Mouse (Mus musculus) spleen, postnatal 10 days (tissue): ENCODE results near the gene Uri1.

Source experiments
- DNase-seq, 2 experiments: peaks; one replicate each; pipeline ENCODE4 v3.0.0; 2021 to 2022; ENCODE audit warnings: low spot score in 2 of 2

The Uri1 gene

DNA sequence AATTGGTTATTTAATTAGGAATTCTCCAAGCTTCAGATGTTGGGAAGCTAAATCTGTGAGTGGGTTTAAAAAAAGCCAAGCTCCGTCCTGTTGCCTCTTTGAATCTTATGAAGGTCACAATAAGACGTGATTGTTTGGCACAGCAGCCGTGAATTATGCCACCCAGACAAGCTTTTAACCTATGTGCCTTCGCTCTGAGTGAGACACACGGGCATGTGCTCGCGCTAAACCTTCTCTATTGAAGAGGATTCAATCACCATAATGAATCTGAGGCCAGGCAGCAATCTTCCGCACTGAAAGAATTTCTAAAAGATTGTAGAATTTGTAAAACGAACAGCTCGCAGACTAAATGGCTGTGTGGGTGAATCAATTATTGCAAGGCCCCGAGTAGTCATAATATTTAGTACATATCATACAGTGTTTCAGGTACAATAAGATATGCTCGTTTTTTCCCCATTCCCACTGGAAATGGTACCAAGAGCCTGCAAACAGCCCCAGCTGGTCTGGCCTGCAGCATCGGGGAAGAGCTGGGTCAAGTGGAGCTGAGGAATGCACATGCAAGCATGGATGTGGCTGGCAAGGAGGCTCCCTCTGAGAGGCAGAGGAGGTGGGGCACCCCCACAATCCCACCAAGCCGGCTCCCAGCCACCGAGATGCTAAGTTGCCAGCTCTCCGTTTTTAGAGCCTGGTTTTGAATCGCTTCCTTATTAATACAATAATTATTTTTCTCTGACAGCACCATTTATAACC, 101.5 kb downstream of the Uri1 start:
- DNase-seq: no peak

DNA sequence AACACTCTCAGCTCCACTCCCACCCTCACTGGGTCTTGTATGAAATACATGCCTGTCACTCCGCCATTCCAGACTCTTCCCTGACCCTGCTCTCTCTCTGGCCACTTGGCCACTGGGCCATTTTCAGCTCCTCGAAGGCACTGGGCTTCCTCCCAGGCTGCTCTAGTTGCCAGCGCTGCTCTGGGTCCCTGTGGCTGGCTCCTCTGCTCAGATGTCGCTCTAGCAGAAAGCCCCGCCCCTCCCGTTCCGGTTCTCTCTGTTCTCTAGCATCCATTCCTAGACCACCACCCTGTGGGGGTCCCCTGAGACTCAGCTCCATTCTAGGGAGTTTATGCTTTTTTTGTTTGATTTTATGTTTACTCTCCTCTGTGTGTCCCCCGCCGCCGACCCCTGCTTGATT, 104.4 kb downstream of the Uri1 start:
- DNase-seq: no peak

DNA sequence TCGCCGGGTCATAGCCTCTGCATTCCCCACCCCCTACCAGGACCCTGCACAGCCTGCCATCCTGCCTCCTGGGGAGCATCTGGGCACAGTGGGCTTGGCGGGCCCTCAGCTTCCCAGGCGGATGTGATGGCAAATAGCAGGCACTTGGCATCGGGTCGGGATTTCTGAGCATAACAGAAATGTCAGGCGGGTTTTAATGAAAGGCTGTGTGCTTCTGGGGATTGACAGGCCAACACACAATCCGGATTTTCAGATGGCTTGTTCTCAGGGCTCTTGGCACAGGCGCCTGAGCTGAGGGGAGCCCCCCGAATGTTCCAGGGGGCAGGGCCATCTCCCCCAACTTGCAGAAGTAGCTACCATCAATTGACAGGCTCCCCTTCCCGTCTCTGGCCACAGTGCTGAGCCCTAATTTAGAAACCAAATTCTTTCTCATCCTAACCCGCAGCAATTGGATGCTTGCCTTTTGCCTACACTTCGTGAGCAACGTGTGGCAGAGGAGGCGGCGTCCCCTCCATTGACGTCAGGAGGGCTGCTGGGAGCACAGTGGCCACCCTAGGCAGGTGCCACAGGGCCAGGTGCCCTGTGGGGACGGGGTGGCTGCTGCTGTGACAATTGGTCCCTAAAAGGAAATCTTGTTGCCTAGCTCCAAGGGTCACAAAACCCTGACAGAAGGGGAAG, 106.5 kb downstream of the Uri1 start:
- no peak for DNase-seq

DNA sequence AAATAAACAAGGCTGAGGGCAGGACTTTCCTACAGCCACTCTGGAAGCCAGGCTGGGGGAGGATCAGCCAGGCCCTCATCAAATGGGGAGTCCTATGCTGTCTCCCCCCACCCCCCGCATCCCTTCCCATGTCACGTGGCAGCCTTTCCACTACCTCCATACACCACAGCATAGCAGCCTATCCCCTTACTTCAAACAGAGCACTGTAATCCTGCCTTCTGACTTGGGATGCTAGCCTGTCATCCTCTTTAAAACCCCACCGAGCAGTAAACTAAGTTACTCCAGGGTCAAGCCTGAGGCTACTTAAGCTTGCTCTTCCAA, 111.6 kb downstream of the Uri1 start:
- DNase-seq: no peak

DNA sequence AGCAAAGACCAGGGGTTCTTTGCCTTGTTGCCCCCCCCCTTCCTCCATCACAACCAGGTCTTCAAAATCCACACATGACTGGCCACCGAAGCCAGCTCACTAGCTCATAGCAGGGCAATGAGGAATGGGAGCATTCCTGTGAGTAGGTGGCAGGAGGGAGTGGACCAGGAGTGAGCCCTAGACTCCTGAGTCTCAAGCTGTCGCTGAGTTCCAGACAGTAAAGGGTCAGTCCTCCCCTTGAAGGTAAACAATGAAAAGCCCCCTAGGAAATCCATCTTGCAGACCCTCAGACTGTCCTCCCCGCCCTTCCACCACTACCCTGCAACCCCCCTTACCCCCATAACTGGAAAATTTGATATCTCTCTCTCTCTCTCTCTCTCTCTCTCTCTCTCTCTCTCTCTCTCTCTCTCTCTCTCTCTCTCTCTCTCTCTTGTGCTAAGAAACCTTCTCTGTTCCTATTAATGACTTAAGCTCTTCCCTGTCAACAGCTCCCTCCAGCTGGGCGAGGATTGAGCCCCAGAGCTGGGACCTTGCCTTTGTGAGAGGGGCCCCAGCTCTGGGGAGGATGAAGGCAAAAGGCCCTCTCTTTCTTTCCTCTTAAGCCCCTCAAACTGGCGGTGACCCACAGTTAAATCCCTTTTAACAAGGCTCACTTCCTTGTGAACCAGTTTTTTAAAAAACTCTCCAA, 112.1 kb downstream of the Uri1 start:
- DNase-seq: no peak

DNA sequence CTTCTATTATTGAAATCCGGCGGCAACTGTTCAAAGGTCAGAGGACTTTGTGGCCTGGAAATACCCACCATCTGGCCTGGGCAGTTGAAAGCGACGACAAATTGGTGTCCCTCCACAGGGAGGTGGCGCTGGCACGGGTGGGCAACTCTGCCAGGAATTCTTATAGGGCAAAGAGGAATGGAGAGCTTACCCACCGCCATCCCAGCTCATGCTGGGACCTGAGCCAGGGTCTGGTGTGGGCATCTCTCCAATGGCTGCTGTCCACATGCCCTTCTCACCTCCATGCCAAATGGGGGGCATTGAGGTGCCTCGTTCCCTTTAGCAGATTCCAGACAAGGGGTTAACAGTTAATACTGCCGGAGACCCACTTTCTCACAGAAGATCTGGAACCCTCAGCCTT, 113.2 kb downstream of the Uri1 start:
- DNase-seq: no peak
